Mouse (Mus musculus) monocyte, adult 2 months (primary cell): ENCODE data around the gene Ifnl2.

Source experiments
- DNase-seq, 2 experiments: peaks; one replicate each; pipeline ENCODE4 v3.0.0; 2022; ENCODE audit warnings: low spot score in 2 of 2, low read depth in 1 of 2

Gene Ifnl2

GRCm38 (mm10) chr7:28492310-28492709 lies 17.9 kb downstream of the Ifnl2 start:
- DNase-seq = no peak

GRCm38 (mm10) chr7:28490903-28491302 lies 19.4 kb downstream of the Ifnl2 start:
- DNase-seq = no peak

GRCm38 (mm10) chr7:28490410-28490809 lies 19.8 kb downstream of the Ifnl2 start:
- DNase-seq = no peak

- no peak for DNase-seq
Observed at GRCm38 (mm10) chr7:28488030-28488491, 22.2 kb downstream of the Ifnl2 start.

- no peak for DNase-seq
Observed at GRCm38 (mm10) chr7:28484192-28484591, 26.1 kb downstream of the Ifnl2 start.

GRCm38 (mm10) chr7:28482854-28483253 lies 27.4 kb downstream of the Ifnl2 start:
- DNase-seq = no peak

GRCm38 (mm10) chr7:28478854-28479253 lies 31.4 kb downstream of the Ifnl2 start:
- DNase-seq = no peak

GRCm38 (mm10) chr7:28477363-28477762 lies 32.9 kb downstream of the Ifnl2 start:
- no peak for DNase-seq

GRCm38 (mm10) chr7:28476191-28476590 lies 34.1 kb downstream of the Ifnl2 start:
- DNase-seq = no peak

- DNase-seq = no peak
Observed at GRCm38 (mm10) chr7:28467213-28467751, 43.0 kb downstream of the Ifnl2 start.

GRCm38 (mm10) chr7:28466721-28467212 lies 43.5 kb downstream of the Ifnl2 start:
- DNase-seq = no peak

- no peak for DNase-seq
Observed at GRCm38 (mm10) chr7:28464416-28465212, 45.6 kb downstream of the Ifnl2 start.

GRCm38 (mm10) chr7:28462769-28463168 lies 47.5 kb downstream of the Ifnl2 start:
- DNase-seq = no peak

GRCm38 (mm10) chr7:28460361-28460760 lies 49.9 kb downstream of the Ifnl2 start:
- no peak for DNase-seq
